Mouse (Mus musculus): ENCODE data around the gene Fam227b. TPM values are rescaled to one million over a fixed set of nuclear protein-coding genes. Genes with fewer than 3 reads are reported as not detected.
A peak's percentile ranks its signal among the peaks of the same experiment; 100 is the strongest.

Gene Fam227b
- total RNA-seq, 4 experiments from 2014 or later, result not detected

DNA sequence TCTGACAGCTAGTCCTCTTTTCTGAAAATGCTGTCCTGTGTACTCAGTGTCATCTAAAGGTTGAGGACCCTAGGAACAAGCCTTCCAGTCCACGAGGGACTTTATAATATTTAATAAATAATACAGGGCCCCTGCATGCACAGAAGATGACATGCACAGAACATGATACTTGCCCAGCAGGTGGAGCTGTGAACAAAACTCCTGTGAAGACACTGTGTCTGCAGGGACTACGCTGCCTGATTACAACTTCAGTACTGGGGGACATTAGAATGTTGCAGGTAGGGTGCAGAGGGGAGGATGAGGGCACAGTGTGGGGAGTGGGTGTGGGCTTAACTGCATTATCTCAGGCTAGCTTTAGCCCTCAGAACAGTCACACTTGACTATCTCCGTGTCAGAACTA is 145.7 kb downstream of the Fam227b start:
- DNase-seq (ENCODE audit: low spot score), result peak; percentile 46

GRCm38 (mm10) chr2:126002291-126002690 is 149.5 kb downstream of the Fam227b start:
- no peak for DNase-seq (ENCODE audit: low spot score)

DNA sequence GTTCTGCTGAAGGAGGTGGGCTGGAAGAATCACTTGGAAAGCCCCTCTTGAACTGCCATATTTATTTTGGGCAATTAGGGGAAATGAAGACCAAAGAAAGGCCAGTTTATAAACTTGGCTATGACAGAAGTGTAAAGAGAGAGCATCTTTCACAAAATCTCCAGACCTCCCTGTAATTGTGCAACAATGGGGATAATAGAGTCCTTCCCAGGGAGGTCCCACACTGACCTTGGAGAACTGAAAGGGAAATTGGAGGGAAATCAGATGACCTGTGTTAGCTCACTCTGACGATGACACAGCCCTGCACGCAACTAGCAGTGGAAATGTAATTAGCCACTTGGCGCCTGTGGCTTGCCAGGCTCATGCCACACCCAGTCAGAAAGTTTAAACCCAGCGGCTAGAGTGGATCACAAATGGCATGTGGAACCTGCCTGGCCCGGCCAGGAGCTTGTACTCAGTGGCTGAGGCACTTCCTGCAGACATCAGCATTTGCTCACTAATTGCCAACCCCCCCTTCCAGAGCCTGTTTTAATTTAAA is 175.9 kb downstream of the Fam227b start:
- DNase-seq (ENCODE audit: low spot score), result no peak

GRCm38 (mm10) chr2:125975206-125975605 is 176.6 kb downstream of the Fam227b start:
- no peak for DNase-seq (ENCODE audit: low spot score)

DNA sequence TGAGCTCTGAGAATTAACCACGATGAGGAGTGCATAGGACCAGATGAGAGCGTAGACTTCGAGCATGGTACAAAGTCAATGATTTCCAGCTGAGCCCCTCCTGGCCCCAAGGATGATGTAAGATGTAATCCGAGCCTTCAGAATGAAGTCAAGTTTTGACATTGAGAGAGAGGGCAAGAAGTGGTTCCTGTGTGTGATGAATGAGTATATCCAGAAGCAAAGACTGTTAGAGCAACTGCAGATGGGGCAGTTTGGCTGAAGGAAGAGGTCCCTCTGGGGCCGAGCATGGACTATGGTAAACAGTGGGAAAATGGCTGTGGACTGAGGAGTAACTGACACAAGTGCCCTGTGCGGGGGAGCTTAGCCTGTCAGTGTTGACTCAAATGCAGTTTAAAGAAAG is 178.6 kb downstream of the Fam227b start:
- no peak for DNase-seq (ENCODE audit: low spot score)

- no peak for DNase-seq (ENCODE audit: low spot score)
Observed at GRCm38 (mm10) chr2:125968811-125969210, 183.0 kb downstream of the Fam227b start.

DNA sequence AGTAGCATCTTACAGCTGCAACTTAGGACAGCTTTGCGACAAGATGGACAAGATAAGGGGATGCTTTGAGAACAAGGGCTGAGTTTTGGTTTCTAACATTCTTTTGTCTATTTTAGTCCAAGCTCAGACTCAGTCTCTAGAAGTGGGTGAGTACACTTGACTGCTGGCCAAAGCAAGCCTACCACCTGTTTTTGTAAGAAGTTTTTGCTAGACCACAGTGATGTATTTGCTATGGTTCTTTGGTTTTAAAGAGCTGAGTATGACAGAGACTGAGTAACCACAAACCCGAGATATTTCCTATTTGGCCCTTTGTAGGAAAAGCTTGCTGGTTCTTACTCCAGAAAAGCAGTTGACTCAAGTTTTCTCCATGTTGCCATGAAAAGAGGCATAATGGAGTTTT is 203.6 kb downstream of the Fam227b start:
- no peak for DNase-seq (ENCODE audit: low spot score)

GRCm38 (mm10) chr2:125943301-125943700 is 208.5 kb downstream of the Fam227b start:
- no peak for DNase-seq (ENCODE audit: low spot score)

- no peak for DNase-seq (ENCODE audit: low spot score)
Observed at GRCm38 (mm10) chr2:125941111-125941785, 210.6 kb downstream of the Fam227b start.

GRCm38 (mm10) chr2:125938993-125939642 is 212.7 kb downstream of the Fam227b start:
- no peak for DNase-seq (ENCODE audit: low spot score)

DNA sequence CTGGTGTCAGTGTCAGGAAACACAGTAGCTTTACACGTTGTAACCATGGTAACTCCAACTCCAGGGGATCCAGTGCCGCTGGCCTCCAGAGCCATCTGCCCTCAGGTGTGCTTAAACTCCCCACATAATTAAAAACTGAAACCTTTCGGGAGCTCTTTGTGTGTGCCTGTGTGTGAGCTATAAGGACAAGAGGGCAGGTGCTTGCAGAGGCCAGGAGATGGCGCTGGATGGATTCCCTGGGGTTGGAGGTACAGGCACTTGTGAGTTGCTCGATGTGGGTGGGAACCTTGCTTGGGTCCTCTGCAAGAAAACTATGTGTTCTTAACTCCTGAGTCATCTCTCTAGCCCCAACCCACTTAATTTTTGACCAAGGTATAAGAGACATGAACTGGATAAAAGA is 215.4 kb downstream of the Fam227b start:
- DNase-seq (ENCODE audit: low spot score), result no peak

DNA sequence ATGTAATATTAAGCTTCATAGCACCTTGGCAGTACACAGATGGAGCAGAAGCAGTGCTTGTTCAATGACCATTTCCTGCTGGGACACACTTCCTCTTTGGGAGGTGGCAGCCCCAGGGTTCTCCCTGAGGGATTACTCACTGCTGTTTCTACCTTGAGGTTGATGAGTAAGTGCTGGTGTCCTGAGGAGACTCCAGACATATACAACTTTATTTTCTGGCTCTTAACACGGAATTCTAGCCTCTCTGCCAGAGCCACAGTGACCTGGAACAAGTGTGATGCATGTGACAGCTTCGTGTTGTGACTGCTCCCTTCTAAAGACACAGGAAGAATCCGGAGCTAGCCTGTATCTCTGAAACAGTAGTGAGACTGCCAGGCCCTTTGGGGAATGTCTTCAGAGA is 217.8 kb downstream of the Fam227b start:
- DNase-seq (ENCODE audit: low spot score), result no peak

Other genes with a start within 250 kb of the Fam227b start
- gene Fgf7, start 117.3 kb downstream of the Fam227b start, total RNA-seq (2022), result 1 to 10 TPM; 1.6 to 4.1 (median 2.5) TPM
- 1 to 10 TPM; 4.8 to 8.9 (median 6.8) TPM for gene Dtwd1, start 137 bp upstream of the Fam227b start, total RNA-seq (2022)
- not detected for gene Gm17555, start 63.1 kb upstream of the Fam227b start, total RNA-seq (2022)